Mouse (Mus musculus) intestine, embryonic 14.5 days (tissue): ENCODE data around the gene Cd55b. TPM values are rescaled to one million over a fixed set of nuclear protein-coding genes. Genes with fewer than 3 reads are reported as not detected.
"Not testable (repeated sequence)": the region's sequence is repeated elsewhere in the genome, so short reads cannot be mapped to it uniquely, and the experiment has no call there.

Experiments used
- ATAC-seq: fragments of 200-750 bp; cut with Nextera tagmentation; replicated peaks from 2 replicates; pipeline ENCODE4 v1.8.0; 2017; ENCODE audit warnings: low read depth, moderate number of reproducible peaks, moderate TSS enrichment, moderate library complexity; ENCODE audit not compliant: low FRiP score, low TSS enrichment
- DNase-seq: peaks from one replicate; pipeline ENCODE4 v3.0.0-alpha.2; 2018; ENCODE audit warnings: low spot score
- H3K27ac ChIP-seq: fragments of 300-500 bp; sonication (generic); 2 replicates; pipeline ENCODE4 v1.5.1; 2014; ENCODE audit warnings: low read depth, mild to moderate bottlenecking, control low read depth
- H3K27me3 ChIP-seq: fragments of 300-500 bp; sonication (generic); replicated peaks from 2 replicates; pipeline ENCODE4 v1.6.1; 2014; ENCODE audit warnings: low read length, control low read depth; ENCODE audit not compliant: control insufficient read depth, insufficient read depth
- H3K36me3 ChIP-seq: fragments of 300-500 bp; sonication (generic); 2 replicates; pipeline ENCODE4 v1.6.1; 2014; ENCODE audit warnings: low read length, control low read depth; ENCODE audit not compliant: control insufficient read depth, insufficient read depth
- H3K4me1 ChIP-seq: fragments of 300-500 bp; sonication (generic); replicated peaks from 2 replicates; pipeline ENCODE4 v1.6.1; 2014; ENCODE audit warnings: low read length, control low read depth, mixed read lengths; ENCODE audit not compliant: control insufficient read depth, insufficient read depth
- H3K4me2 ChIP-seq: fragments of 300-500 bp; sonication (generic); 2 replicates; pipeline ENCODE4 v1.6.1; 2014; ENCODE audit warnings: low read length
- H3K4me3 ChIP-seq: fragments of 300-500 bp; sonication (generic); 2 replicates; pipeline ENCODE4 v1.5.1; 2014; ENCODE audit warnings: low read depth, low read length, control low read depth, mixed read lengths
- H3K9ac ChIP-seq: fragments of 300-500 bp; sonication (generic); 2 replicates; pipeline ENCODE4 v1.6.1; 2014; ENCODE audit warnings: mild to moderate bottlenecking, low read length
- H3K9me3 ChIP-seq: fragments of 300-500 bp; sonication (generic); 2 replicates; pipeline ENCODE4 v1.6.1; 2016; ENCODE audit warnings: low read length, control low read depth; ENCODE audit not compliant: control insufficient read depth
- WGBS: fragments of 180-500 bp; shearing (Covaris S2); extraction: QIAGEN DNeasy Blood & Tissue Kit; methylation state at CpG from one replicate; pipeline ENCODE4 v1.1.7; 2014; 5-methylcytosine and 5-hydroxymethylcytosine counted together
- polyA plus RNA-seq: library from polyadenylated mRNA; unstranded; fragments of >200 nt; fragmentation: Nextera tagmentation; extraction: Ambion mirVana; gene quantifications from 2 replicates; pipeline ENCODE4 v1.2.1, GENCODE M21; 2014

Gene Cd55b
- polyA plus RNA-seq, 1 experiment from 2014 or later = not detected

- H3K36me3 ChIP-seq, H3K9me3 ChIP-seq, H3K27ac ChIP-seq, H3K27me3 ChIP-seq, H3K4me3 ChIP-seq, ATAC-seq, H3K9ac ChIP-seq, DNase-seq, H3K4me2 ChIP-seq: not testable (repeated sequence)
- peaks cover 11% of the 10 kb centered on the region; the same call in 1 of the 2 replicates for H3K4me1 ChIP-seq
Measured at GRCm38 (mm10) chr1:130428667-130429066, 5.9 kb upstream of the Cd55b start.

GRCm38 (mm10) chr1:130427175-130427853 is 4.5 kb upstream of the Cd55b start:
- not testable (repeated sequence) for H3K27ac ChIP-seq, H3K4me3 ChIP-seq, H3K9me3 ChIP-seq, DNase-seq, H3K4me2 ChIP-seq, H3K27me3 ChIP-seq, H3K36me3 ChIP-seq, H3K9ac ChIP-seq
- WGBS = 15% methylated on average over 2 of the region's 3 CpGs
- peak; percentile 75; the same call in 1 of the 2 replicates for ATAC-seq
- peaks cover 11% of the 10 kb centered on the region; the same call in 1 of the 2 replicates for H3K4me1 ChIP-seq

GRCm38 (mm10) chr1:130422033-130422432 is 776 bp downstream of the Cd55b start:
- ATAC-seq, H3K36me3 ChIP-seq, H3K4me2 ChIP-seq, H3K4me3 ChIP-seq, H3K27me3 ChIP-seq, DNase-seq, H3K9me3 ChIP-seq, H3K9ac ChIP-seq, H3K27ac ChIP-seq, H3K4me1 ChIP-seq: not testable (repeated sequence)
- no CpG with 5 or more reads among the region's 6 CpGs for WGBS

DNA sequence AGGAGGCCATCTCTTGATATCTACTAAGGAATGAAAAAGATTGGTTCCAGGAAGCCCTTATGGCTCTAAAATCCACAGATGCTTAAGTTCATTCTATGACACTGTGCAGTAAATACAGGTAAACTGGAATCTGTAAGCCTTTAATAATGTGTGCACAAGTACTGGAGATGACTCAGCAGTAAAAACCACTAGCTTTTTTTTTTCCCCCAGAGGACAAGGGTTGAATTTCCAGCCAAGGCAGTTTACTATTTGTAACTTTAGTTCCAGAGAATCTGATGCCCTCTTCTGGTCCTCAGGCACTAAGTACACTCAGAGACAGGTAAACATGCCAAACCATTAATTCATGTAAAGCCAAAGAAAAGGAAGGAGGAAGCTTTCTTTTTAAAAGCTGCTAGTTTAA is 25.7 kb downstream of the Cd55b start:
- H3K4me3 ChIP-seq, H3K9ac ChIP-seq, DNase-seq, H3K4me2 ChIP-seq, ATAC-seq, H3K27me3 ChIP-seq, H3K9me3 ChIP-seq, H3K27ac ChIP-seq, H3K4me1 ChIP-seq, H3K36me3 ChIP-seq: not testable (repeated sequence)

DNA sequence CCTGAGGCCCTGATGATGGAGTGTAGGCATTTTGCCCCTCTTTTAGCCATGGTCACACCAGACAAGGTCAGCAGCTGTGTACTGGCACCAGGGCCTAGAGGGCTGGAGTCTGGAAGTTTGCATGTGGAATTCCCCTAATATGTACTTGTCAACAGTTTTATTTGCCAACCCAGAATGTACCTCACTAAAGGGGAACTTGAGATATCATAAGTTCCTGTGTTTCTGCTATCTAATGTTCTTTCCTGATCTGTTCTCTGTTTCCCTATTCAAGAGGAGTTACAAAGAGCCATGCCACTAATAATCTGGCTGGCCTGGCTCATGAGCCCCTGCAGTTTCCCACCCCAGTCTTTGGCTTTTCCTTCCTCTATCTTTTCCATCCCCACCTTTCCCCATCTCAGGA is 35.5 kb downstream of the Cd55b start:
- H3K36me3 ChIP-seq, DNase-seq, H3K27me3 ChIP-seq, ATAC-seq, H3K9me3 ChIP-seq, H3K4me3 ChIP-seq, H3K4me1 ChIP-seq, H3K4me2 ChIP-seq, H3K27ac ChIP-seq, H3K9ac ChIP-seq: not testable (repeated sequence)

DNA sequence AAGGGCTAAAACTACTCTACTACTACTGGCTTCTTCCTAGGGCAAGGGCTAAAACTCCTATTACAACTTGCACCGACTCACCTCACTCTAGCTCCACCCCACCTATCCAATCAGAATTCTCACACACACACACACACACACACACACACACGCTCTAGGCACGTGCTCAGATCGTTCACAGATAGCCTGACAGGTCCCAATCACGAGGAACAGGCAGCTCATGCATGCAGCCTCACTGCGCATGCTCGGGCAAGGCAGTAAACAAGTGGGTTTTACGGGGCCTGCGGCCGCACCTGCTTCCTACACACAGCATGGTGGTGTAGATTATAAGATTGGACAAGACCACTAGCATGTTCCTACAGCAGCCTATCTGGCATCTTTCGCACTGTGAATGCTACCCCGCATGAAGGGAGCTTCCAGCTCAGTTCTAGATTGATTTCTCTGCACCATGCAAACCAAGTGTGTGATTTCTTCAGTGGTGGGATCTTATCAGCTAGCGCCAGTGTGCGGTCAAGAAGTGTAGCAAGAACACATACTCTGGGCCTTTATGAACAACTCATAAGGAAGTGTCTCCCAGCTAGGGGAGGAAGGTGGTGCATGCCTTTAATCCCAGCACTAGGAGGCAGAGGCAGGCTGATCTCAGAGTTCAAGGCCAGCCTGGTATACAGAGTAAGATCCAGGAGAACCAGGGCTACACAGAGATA is 44.9 kb downstream of the Cd55b start:
- H3K4me3 ChIP-seq = no peak overlapping the region
- no peaks in the 10 kb centered on the region for H3K27me3 ChIP-seq
- H3K9me3 ChIP-seq = no peaks in the 10 kb centered on the region
- no peak overlapping the region for H3K9ac ChIP-seq
- 89% methylated on average over 14 of the region's 14 CpGs for WGBS
- no peak for DNase-seq
- H3K27ac ChIP-seq = no peak overlapping the region
- no peak for ATAC-seq
- no peaks in the 10 kb centered on the region for H3K4me1 ChIP-seq
- H3K4me2 ChIP-seq = no peak overlapping the region
- H3K36me3 ChIP-seq = no peaks in the 10 kb centered on the region

GRCm38 (mm10) chr1:130374173-130374785 is 48.5 kb downstream of the Cd55b start:
- no peaks in the 10 kb centered on the region for H3K27me3 ChIP-seq
- H3K4me1 ChIP-seq = no peaks in the 10 kb centered on the region
- no peak overlapping the region for H3K4me3 ChIP-seq
- no peak for ATAC-seq
- no peak overlapping the region for H3K9ac ChIP-seq
- WGBS = 51% methylated on average over 3 of the region's 3 CpGs
- H3K27ac ChIP-seq = no peak overlapping the region
- no peaks in the 10 kb centered on the region for H3K36me3 ChIP-seq
- no peaks in the 10 kb centered on the region for H3K9me3 ChIP-seq
- no peak overlapping the region for H3K4me2 ChIP-seq
- DNase-seq = no peak

- H3K4me1 ChIP-seq = no peaks in the 10 kb centered on the region
- no peak overlapping the region for H3K27ac ChIP-seq
- no peaks in the 10 kb centered on the region for H3K36me3 ChIP-seq
- no peaks in the 10 kb centered on the region for H3K27me3 ChIP-seq
- no peak overlapping the region for H3K4me2 ChIP-seq
- no peak for ATAC-seq
- DNase-seq = no peak
- H3K9me3 ChIP-seq = no peaks in the 10 kb centered on the region
- 39% methylated on average over 2 of the region's 2 CpGs for WGBS
- no peak overlapping the region for H3K9ac ChIP-seq
- H3K4me3 ChIP-seq = no peak overlapping the region
Measured at GRCm38 (mm10) chr1:130373398-130374083, 49.3 kb downstream of the Cd55b start.
